Mouse (Mus musculus): Measurements from ENCODE around the gene Brd4. TPM values are rescaled to one million over a fixed set of nuclear protein-coding genes. Genes with fewer than 3 reads are reported as not detected.
A peak's percentile ranks its signal among the peaks of the same experiment; 100 is the strongest.

Brd4 gene
- polyA plus RNA-seq, 1 experiment: 17.3 TPM

- no peak overlapping the region for H3K4me3 ChIP-seq (ENCODE audit: control insufficient read depth, low read depth, low read length)
- no peaks in the 10 kb centered on the region for H3K27me3 ChIP-seq (ENCODE audit: control insufficient read depth, insufficient read depth, low read length)
- H3K27ac ChIP-seq (ENCODE audit: control insufficient read depth, insufficient read depth, low read depth, low read length): no peak overlapping the region
- TF ChIP-seq POLR2A (IDR thresholded peaks at IDR 0.05; ENCODE audit: control insufficient read depth, low read depth, low read length) (no peak), CTCF (IDR thresholded peaks at IDR 0.05; ENCODE audit: control insufficient read depth, insufficient read depth, insufficient replicate concordance, low read depth, low read length) (peak; percentile 49; the same call in 1 of the 2 replicates)
- peaks cover 13% of the 10 kb centered on the region for H3K36me3 ChIP-seq (ENCODE audit: control insufficient read depth, insufficient read depth, low read length)
- no peaks in the 10 kb centered on the region for H3K4me1 ChIP-seq (ENCODE audit: control insufficient read depth, insufficient read depth, low read length)
These were observed 74.8 kb downstream of the Brd4 start for GRCm38 (mm10) chr17:32209752-32210151.

- H3K4me1 ChIP-seq (ENCODE audit: control insufficient read depth, insufficient read depth, low read length): no peaks in the 10 kb centered on the region
- no peaks in the 10 kb centered on the region for H3K27me3 ChIP-seq (ENCODE audit: control insufficient read depth, insufficient read depth, low read length)
- TF ChIP-seq CTCF (IDR thresholded peaks at IDR 0.05; ENCODE audit: control insufficient read depth, insufficient read depth, insufficient replicate concordance, low read depth, low read length) (no peak), POLR2A (IDR thresholded peaks at IDR 0.05; ENCODE audit: control insufficient read depth, low read depth, low read length) (no peak)
- H3K27ac ChIP-seq (ENCODE audit: control insufficient read depth, insufficient read depth, low read depth, low read length): no peak overlapping the region
- H3K36me3 ChIP-seq (ENCODE audit: control insufficient read depth, insufficient read depth, low read length): peaks cover 13% of the 10 kb centered on the region
- no peak overlapping the region for H3K4me3 ChIP-seq (ENCODE audit: control insufficient read depth, low read depth, low read length)
These were observed 75.4 kb downstream of the Brd4 start for GRCm38 (mm10) chr17:32209144-32209543.

GRCm38 (mm10) chr17:32207586-32208245, 76.8 kb downstream of the Brd4 start:
- Histone ChIP-seq H3K36me3 (ENCODE audit: control insufficient read depth, insufficient read depth, low read length) (peaks cover 9% of the 10 kb centered on the region), H3K4me3 (ENCODE audit: control insufficient read depth, low read depth, low read length) (no peak overlapping the region), H3K27me3 (ENCODE audit: control insufficient read depth, insufficient read depth, low read length) (no peaks in the 10 kb centered on the region), H3K4me1 (ENCODE audit: control insufficient read depth, insufficient read depth, low read length) (no peaks in the 10 kb centered on the region), H3K27ac (ENCODE audit: control insufficient read depth, insufficient read depth, low read depth, low read length) (no peak overlapping the region)
- TF ChIP-seq POLR2A (IDR thresholded peaks at IDR 0.05; ENCODE audit: control insufficient read depth, low read depth, low read length) (no peak), CTCF (IDR thresholded peaks at IDR 0.05; ENCODE audit: control insufficient read depth, insufficient read depth, insufficient replicate concordance, low read depth, low read length) (no peak)

GRCm38 (mm10) chr17:32205345-32205744, 79.2 kb downstream of the Brd4 start:
- Histone ChIP-seq H3K27me3 (ENCODE audit: control insufficient read depth, insufficient read depth, low read length) (no peaks in the 10 kb centered on the region), H3K27ac (ENCODE audit: control insufficient read depth, insufficient read depth, low read depth, low read length) (no peak overlapping the region), H3K4me1 (ENCODE audit: control insufficient read depth, insufficient read depth, low read length) (no peaks in the 10 kb centered on the region), H3K4me3 (ENCODE audit: control insufficient read depth, low read depth, low read length) (no peak overlapping the region), H3K36me3 (ENCODE audit: control insufficient read depth, insufficient read depth, low read length) (peaks cover 5% of the 10 kb centered on the region; the same call in 1 of the 2 replicates)
- TF ChIP-seq CTCF (IDR thresholded peaks at IDR 0.05; ENCODE audit: control insufficient read depth, insufficient read depth, insufficient replicate concordance, low read depth, low read length) (no peak), POLR2A (IDR thresholded peaks at IDR 0.05; ENCODE audit: control insufficient read depth, low read depth, low read length) (no peak)

- Histone ChIP-seq H3K4me3 (ENCODE audit: control insufficient read depth, low read depth, low read length) (no peak overlapping the region), H3K36me3 (ENCODE audit: control insufficient read depth, insufficient read depth, low read length) (peaks cover 5% of the 10 kb centered on the region; the same call in 1 of the 2 replicates), H3K27me3 (ENCODE audit: control insufficient read depth, insufficient read depth, low read length) (no peaks in the 10 kb centered on the region), H3K27ac (ENCODE audit: control insufficient read depth, insufficient read depth, low read depth, low read length) (no peak overlapping the region), H3K4me1 (ENCODE audit: control insufficient read depth, insufficient read depth, low read length) (no peaks in the 10 kb centered on the region)
- TF ChIP-seq CTCF (IDR thresholded peaks at IDR 0.05; ENCODE audit: control insufficient read depth, insufficient read depth, insufficient replicate concordance, low read depth, low read length) (no peak), POLR2A (IDR thresholded peaks at IDR 0.05; ENCODE audit: control insufficient read depth, low read depth, low read length) (no peak)
These were observed 81.5 kb downstream of the Brd4 start for GRCm38 (mm10) chr17:32202972-32203371.

- H3K4me3 ChIP-seq (ENCODE audit: control insufficient read depth, low read depth, low read length): no peak overlapping the region
- H3K36me3 ChIP-seq (ENCODE audit: control insufficient read depth, insufficient read depth, low read length): peaks cover 2% of the 10 kb centered on the region; the same call in 1 of the 2 replicates
- TF ChIP-seq POLR2A (IDR thresholded peaks at IDR 0.05; ENCODE audit: control insufficient read depth, low read depth, low read length) (no peak), CTCF (IDR thresholded peaks at IDR 0.05; ENCODE audit: control insufficient read depth, insufficient read depth, insufficient replicate concordance, low read depth, low read length) (no peak)
- H3K4me1 ChIP-seq (ENCODE audit: control insufficient read depth, insufficient read depth, low read length): no peaks in the 10 kb centered on the region
- no peaks in the 10 kb centered on the region for H3K27me3 ChIP-seq (ENCODE audit: control insufficient read depth, insufficient read depth, low read length)
- H3K27ac ChIP-seq (ENCODE audit: control insufficient read depth, insufficient read depth, low read depth, low read length): no peak overlapping the region
These were observed 83.4 kb downstream of the Brd4 start for GRCm38 (mm10) chr17:32201086-32201485.

GRCm38 (mm10) chr17:32199796-32200195, 84.7 kb downstream of the Brd4 start:
- Histone ChIP-seq H3K36me3 (ENCODE audit: control insufficient read depth, insufficient read depth, low read length) (peaks cover 2% of the 10 kb centered on the region; the same call in 1 of the 2 replicates), H3K4me3 (ENCODE audit: control insufficient read depth, low read depth, low read length) (no peak overlapping the region), H3K27ac (ENCODE audit: control insufficient read depth, insufficient read depth, low read depth, low read length) (no peak overlapping the region), H3K4me1 (ENCODE audit: control insufficient read depth, insufficient read depth, low read length) (no peaks in the 10 kb centered on the region), H3K27me3 (ENCODE audit: control insufficient read depth, insufficient read depth, low read length) (no peaks in the 10 kb centered on the region)
- no peak for TF ChIP-seq CTCF (IDR thresholded peaks at IDR 0.05; ENCODE audit: control insufficient read depth, insufficient read depth, insufficient replicate concordance, low read depth, low read length)
- no peak for TF ChIP-seq POLR2A (IDR thresholded peaks at IDR 0.05; ENCODE audit: control insufficient read depth, low read depth, low read length)

Data from testis, adult 2 months (tissue).